Mouse (Mus musculus): ENCODE data around the gene 4930412O13Rik.

- TF ChIP-seq POLR2A (IDR thresholded peaks at IDR 0.05; ENCODE audit: borderline replicate concordance, insufficient read depth, low read length) (no peak), CTCF (IDR thresholded peaks at IDR 0.05; ENCODE audit: borderline replicate concordance, insufficient read depth, low read depth, low read length) (no peak)
Observed at GRCm38 (mm10) chr2:9833712-9834111, 47.3 kb upstream of the 4930412O13Rik start.

Measured in cerebellum, adult 2 months (tissue).